Mouse (Mus musculus): ENCODE data around the gene Kcnk5. TPM values are rescaled to one million over a fixed set of nuclear protein-coding genes. Genes with fewer than 3 reads are reported as not detected.
A peak's percentile ranks its signal among the peaks of the same experiment; 100 is the strongest.

The Kcnk5 gene
- polyA plus RNA-seq, 1 experiment from 2014 or later: 5.2 TPM

DNA sequence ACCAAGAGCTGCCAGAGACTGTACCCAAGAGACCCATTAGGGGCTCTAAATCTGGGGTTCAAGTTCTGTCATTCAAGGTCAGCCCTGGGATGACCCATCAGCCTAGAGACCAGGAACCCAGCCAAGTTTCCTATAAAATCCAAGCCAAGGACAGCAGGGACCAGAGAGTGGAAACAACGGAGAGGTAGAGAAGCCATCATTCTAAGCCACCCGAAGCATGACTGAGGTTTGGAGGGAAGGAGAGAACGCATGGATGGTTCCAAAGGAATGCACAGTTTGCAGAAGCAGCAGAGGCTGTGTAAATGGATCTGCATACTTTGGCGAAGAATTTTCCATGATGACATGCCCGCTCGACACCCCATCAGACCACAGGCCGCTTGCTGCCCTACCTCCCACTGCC is 33.8 kb downstream of the Kcnk5 start:
- no peaks in the 10 kb centered on the region for H3K27me3 ChIP-seq (replicated peaks; ENCODE audit: insufficient read depth, low read length)
- DNase-seq (ENCODE audit: low spot score) (no peak), ATAC-seq (no peak)
- no peak overlapping the region for H3K4me2 ChIP-seq (replicated peaks; ENCODE audit: low read depth, low read length)
- no peak overlapping the region for H3K4me3 ChIP-seq (ENCODE audit: low read depth, low read length)
- no peak overlapping the region for H3K27ac ChIP-seq (ENCODE audit: low read length)
- no peaks in the 10 kb centered on the region for H3K9me3 ChIP-seq (ENCODE audit: low read length)
- H3K4me1 ChIP-seq (ENCODE audit: insufficient read depth, low read depth, low read length): no peaks in the 10 kb centered on the region
- no peak overlapping the region for H3K9ac ChIP-seq (replicated peaks; ENCODE audit: low read depth)
- TF ChIP-seq EP300 (IDR thresholded peaks at IDR 0.05) (no peak), CTCF (IDR thresholded peaks at IDR 0.05) (no peak)
- 82% methylated on average over 7 of the region's 7 CpGs for WGBS
- H3K36me3 ChIP-seq (ENCODE audit: insufficient read depth, low read length): no peaks in the 10 kb centered on the region

GRCm38 (mm10) chr14:20144093-20144492 is 37.5 kb downstream of the Kcnk5 start:
- whole genome bisulfite sequencing: 74% methylated on average over 4 of the region's 4 CpGs
- Histone ChIP-seq H3K9me3 (ENCODE audit: low read length) (no peaks in the 10 kb centered on the region), H3K36me3 (ENCODE audit: insufficient read depth, low read length) (no peaks in the 10 kb centered on the region), H3K27me3 (replicated peaks; ENCODE audit: insufficient read depth, low read length) (no peaks in the 10 kb centered on the region), H3K4me3 (ENCODE audit: low read depth, low read length) (no peak overlapping the region), H3K4me1 (ENCODE audit: insufficient read depth, low read depth, low read length) (no peaks in the 10 kb centered on the region), H3K27ac (ENCODE audit: low read length) (no peak overlapping the region), H3K4me2 (replicated peaks; ENCODE audit: low read depth, low read length) (no peak overlapping the region), H3K9ac (replicated peaks; ENCODE audit: low read depth) (no peak overlapping the region)
- TF ChIP-seq CTCF (IDR thresholded peaks at IDR 0.05): no peak
- TF ChIP-seq EP300 (IDR thresholded peaks at IDR 0.05): no peak
- ATAC-seq (no peak), DNase-seq (ENCODE audit: low spot score) (no peak)

GRCm38 (mm10) chr14:20138484-20139355 is 42.9 kb downstream of the Kcnk5 start, which contains the start of gene Saysd1:
Gene Saysd1 (minus strand): TSS chr14:20138534.
- DNase-seq (ENCODE audit: low spot score): no peak
- Histone ChIP-seq H3K4me3 (ENCODE audit: low read depth, low read length) (no peak within 1 kb of the TSS), H3K4me1 (ENCODE audit: insufficient read depth, low read depth, low read length) (no peaks in the 10 kb centered on the region), H3K27ac (ENCODE audit: low read length) (no peak within 1 kb of the TSS), H3K9ac (replicated peaks; ENCODE audit: low read depth) (no peak within 1 kb of the TSS), H3K27me3 (replicated peaks; ENCODE audit: insufficient read depth, low read length) (no peaks in the 10 kb centered on the region), H3K9me3 (ENCODE audit: low read length) (no peaks in the 10 kb centered on the region), H3K4me2 (replicated peaks; ENCODE audit: low read depth, low read length) (no peak within 1 kb of the TSS), H3K36me3 (ENCODE audit: insufficient read depth, low read length) (no peaks in the 10 kb centered on the region)
- WGBS: 84% methylated on average over 16 of the region's 16 CpGs
- no peak for ATAC-seq
- TF ChIP-seq EP300 (IDR thresholded peaks at IDR 0.05) (no peak), CTCF (IDR thresholded peaks at IDR 0.05) (no peak)

DNA sequence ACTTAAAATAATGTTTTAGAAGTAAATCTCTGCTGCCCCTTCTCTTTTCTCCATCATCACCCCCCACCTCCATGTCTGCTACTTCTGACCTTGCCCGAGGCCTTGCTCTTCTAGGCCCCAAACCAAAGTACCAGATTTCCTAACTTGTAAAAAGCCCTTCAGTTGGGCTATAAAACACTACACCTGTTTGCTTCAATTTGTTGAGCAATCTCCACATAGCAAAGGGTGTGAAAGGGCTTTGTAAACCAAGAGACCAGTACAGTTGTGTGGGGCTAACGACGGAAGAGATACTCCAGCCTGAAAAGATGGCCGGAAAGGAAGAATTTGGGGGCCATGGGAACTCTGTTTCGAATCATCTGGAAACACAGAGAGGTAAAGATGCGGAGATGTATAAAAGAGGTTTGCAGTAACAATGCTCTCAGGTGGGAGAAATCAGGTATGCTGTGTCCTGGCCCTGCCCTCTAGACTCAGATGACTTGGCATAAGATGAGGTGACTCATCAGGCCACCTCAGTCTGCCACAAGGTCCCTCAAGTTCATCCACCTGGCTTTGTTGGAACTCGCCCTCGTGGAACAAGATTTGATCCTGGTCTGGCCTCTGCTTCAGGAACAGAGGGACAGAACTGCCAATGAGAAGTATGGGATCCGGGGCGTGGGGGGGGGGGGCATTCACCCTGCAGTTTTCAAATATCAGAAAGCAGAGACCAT is 46.5 kb downstream of the Kcnk5 start:
- Histone ChIP-seq H3K4me1 (ENCODE audit: insufficient read depth, low read depth, low read length) (no peaks in the 10 kb centered on the region), H3K9ac (replicated peaks; ENCODE audit: low read depth) (no peak overlapping the region), H3K4me2 (replicated peaks; ENCODE audit: low read depth, low read length) (no peak overlapping the region), H3K36me3 (ENCODE audit: insufficient read depth, low read length) (no peaks in the 10 kb centered on the region), H3K27ac (ENCODE audit: low read length) (no peak overlapping the region), H3K27me3 (replicated peaks; ENCODE audit: insufficient read depth, low read length) (no peaks in the 10 kb centered on the region), H3K9me3 (ENCODE audit: low read length) (no peaks in the 10 kb centered on the region), H3K4me3 (ENCODE audit: low read depth, low read length) (no peak overlapping the region)
- WGBS: 67% methylated on average over 10 of the region's 10 CpGs
- ATAC-seq (peak; percentile 84), DNase-seq (ENCODE audit: low spot score) (peak; percentile 69)
- peak; percentile 27; the same call in 1 of the 2 replicates for TF ChIP-seq EP300 (IDR thresholded peaks at IDR 0.05)
- TF ChIP-seq CTCF (IDR thresholded peaks at IDR 0.05): no peak

DNA sequence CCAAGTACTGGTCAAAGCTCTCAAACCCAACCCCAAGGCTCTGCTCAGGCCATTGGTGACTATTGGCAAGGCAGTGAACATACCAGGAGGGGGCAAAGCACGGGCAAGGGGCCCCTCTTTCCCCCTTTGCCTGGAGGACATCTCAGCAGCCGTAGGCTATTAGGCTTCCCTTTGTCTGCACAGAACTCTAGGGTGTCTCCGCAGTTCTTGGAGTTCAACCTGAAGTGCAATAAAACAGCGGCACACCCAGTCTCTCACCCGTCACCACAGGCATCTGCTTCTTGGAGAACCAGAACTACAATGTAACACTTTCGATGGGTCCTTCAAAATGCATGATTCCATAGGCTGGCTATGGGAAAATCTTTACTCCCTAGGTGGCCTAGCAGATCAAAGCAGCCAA is 53.4 kb downstream of the Kcnk5 start:
- 70% methylated on average over 6 of the region's 6 CpGs for WGBS
- TF ChIP-seq CTCF (IDR thresholded peaks at IDR 0.05): no peak

DNA sequence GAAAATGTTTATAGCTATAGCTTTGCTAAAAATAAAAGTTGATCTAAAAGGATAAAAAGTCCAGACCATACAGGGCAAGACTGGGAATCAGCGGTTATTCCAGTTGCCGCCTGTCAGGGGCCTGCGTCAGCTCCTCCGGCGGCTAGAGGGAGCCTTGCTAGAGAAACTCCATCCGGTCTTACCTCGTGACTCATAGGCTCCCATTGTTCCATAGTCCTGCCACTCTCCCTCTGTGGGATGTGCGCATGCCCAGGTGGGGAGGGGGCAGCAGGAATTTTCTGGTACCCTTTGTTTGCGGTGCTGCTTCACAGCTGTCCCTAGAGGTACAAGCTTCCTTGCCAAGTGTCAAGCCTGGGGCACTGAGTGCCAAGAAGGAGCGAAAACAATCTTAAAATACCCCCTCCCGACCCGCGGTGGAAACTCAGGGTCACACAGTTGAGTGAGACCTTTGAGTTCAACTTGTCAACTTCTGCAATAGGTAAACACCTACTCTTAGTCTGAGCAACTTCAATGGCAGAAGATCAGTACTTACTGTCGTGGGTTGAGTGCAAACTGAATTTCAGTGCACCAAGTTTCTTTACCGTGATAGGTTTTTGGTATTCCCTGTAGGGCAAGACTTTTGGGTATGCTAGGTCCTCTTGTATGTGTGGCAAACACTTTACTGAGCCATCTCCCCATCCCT is 54.1 kb downstream of the Kcnk5 start:
- H3K4me2 ChIP-seq (replicated peaks; ENCODE audit: low read depth, low read length): no peak overlapping the region
- H3K27me3 ChIP-seq (replicated peaks; ENCODE audit: insufficient read depth, low read length): no peaks in the 10 kb centered on the region
- no peaks in the 10 kb centered on the region for H3K36me3 ChIP-seq (ENCODE audit: insufficient read depth, low read length)
- no peak overlapping the region for H3K9ac ChIP-seq (replicated peaks; ENCODE audit: low read depth)
- no peaks in the 10 kb centered on the region for H3K4me1 ChIP-seq (ENCODE audit: insufficient read depth, low read depth, low read length)
- H3K4me3 ChIP-seq (ENCODE audit: low read depth, low read length): no peak overlapping the region
- no peaks in the 10 kb centered on the region for H3K9me3 ChIP-seq (ENCODE audit: low read length)
- H3K27ac ChIP-seq (ENCODE audit: low read length): no peak overlapping the region
- ATAC-seq: no peak
- 70% methylated on average over 15 of the region's 15 CpGs for WGBS
- no peak for DNase-seq (ENCODE audit: low spot score)
- TF ChIP-seq EP300 (IDR thresholded peaks at IDR 0.05) (no peak), CTCF (IDR thresholded peaks at IDR 0.05) (no peak)

More for the DNA sequence above, 53.4 kb downstream of the Kcnk5 start:
- H3K4me1 ChIP-seq (ENCODE audit: insufficient read depth, low read depth, low read length): no peaks in the 10 kb centered on the region
- no peaks in the 10 kb centered on the region for H3K27me3 ChIP-seq (replicated peaks; ENCODE audit: insufficient read depth, low read length)
- no peak overlapping the region for H3K4me3 ChIP-seq (ENCODE audit: low read depth, low read length)
- no peak overlapping the region for H3K27ac ChIP-seq (ENCODE audit: low read length)
- ATAC-seq (no peak), DNase-seq (ENCODE audit: low spot score) (no peak)
- H3K4me2 ChIP-seq (replicated peaks; ENCODE audit: low read depth, low read length): no peak overlapping the region
- no peaks in the 10 kb centered on the region for H3K9me3 ChIP-seq (ENCODE audit: low read length)
- no peak overlapping the region for H3K9ac ChIP-seq (replicated peaks; ENCODE audit: low read depth)
- no peaks in the 10 kb centered on the region for H3K36me3 ChIP-seq (ENCODE audit: insufficient read depth, low read length)
